Mouse (Mus musculus): ENCODE measurements at regions not wholly inside any gene's neighbourhood (a gene's known extent, or its start where the extent isn't known, plus 50 kb on each side); places are given as distances from the start of the nearest gene placed in this dataset.

DNA sequence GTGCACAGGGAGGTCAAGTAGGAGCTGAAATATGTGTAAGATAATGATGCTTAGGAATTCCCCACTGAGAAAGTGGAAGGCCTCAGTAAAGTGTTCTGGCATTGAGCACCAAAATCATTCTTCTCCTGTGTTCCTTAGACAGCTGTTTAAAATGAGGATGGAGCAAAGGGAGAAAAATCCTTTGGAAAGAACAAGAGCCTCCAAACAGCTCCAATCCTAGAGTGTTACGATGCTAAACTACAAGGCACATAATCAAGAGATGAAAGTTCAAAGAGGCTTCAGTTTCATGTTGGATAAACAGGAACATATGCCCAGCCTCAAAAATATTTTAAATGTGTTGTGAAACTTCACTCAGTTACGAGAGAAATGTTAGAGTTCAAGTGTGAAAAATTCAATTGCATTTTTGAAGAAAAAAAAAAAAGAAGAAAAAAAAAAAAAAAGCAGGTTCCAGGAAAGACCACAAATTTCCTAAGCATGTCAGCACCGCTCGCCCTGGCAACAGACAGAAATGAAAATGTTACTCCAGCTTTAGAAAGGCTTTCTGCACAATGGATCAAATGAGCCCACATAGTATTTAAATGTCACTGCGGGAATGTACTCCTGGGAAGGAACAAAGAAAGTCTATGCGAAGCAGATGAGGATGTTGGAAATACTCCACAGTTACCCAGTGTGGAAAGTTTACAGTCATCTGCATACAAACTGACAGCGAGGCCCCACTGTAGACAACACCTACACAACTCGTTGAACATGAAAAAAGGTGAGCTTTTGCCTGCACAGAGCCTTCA lies 116.5 kb upstream of the Prkd1 start:
- ATAC-seq (ENCODE audit: insufficient read depth): no peak
- H3K27ac ChIP-seq: no peak overlapping the region

DNA sequence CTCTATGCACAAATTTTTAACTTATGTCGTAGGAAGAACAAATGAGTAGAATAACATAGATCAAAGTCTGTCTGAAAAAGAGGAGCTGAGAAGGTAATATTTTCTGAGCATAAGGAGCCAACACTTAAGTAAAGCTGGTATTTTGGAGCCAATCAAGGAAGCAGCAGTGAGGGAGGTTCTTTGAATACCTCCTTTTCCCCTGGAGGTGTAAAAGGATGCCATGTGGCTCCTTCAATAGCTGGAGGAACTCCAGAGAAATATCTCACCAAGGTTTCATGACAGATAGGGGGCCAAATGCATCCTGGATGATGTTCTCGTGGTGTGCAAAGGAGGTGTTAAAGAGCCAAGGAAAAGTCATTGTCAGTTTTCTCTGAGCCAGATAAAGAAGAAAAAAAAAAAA lies 115.6 kb upstream of the Prkd1 start:
- no peaks in the 10 kb centered on the region for H3K4me1 ChIP-seq (replicated peaks; ENCODE audit: control insufficient read depth in 2 of 2, insufficient read depth in 2 of 2, low read length in 1 of 2)
- H3K27me3 ChIP-seq (ENCODE audit: control insufficient read depth, insufficient read depth, low read length): no peaks in the 10 kb centered on the region
- H3K4me2 ChIP-seq (ENCODE audit: low read depth): no peak overlapping the region
- no peak for TF ChIP-seq EP300 (IDR thresholded peaks at IDR 0.05; ENCODE audit: low read depth)
- no peak for TF ChIP-seq CTCF (IDR thresholded peaks at IDR 0.05; ENCODE audit: low read depth)
- H3K27ac ChIP-seq: no peak overlapping the region
- 46% methylated on average over 2 of the region's 2 CpGs for WGBS (ENCODE audit: insufficient replicate concordance)
- no peak for DNase-seq (ENCODE audit: low read depth in 3 of 3, low spot score in 3 of 3)
- no peak for ATAC-seq (ENCODE audit: insufficient read depth)
- H3K9ac ChIP-seq (replicated peaks): no peak overlapping the region
- no peaks in the 10 kb centered on the region for H3K9me3 ChIP-seq (ENCODE audit: control insufficient read depth, low read length)
- H3K36me3 ChIP-seq (replicated peaks; ENCODE audit: control insufficient read depth, insufficient read depth, low read depth): no peaks in the 10 kb centered on the region
- no peak overlapping the region for H3K4me3 ChIP-seq (ENCODE audit: insufficient read depth in 1 of 2, low read depth in 2 of 2, low read length in 2 of 2)

More for the DNA sequence above, 116.5 kb upstream of the Prkd1 start:
- Histone ChIP-seq H3K4me1 (replicated peaks; ENCODE audit: control insufficient read depth in 2 of 2, insufficient read depth in 2 of 2, low read length in 1 of 2) (no peaks in the 10 kb centered on the region), H3K36me3 (replicated peaks; ENCODE audit: control insufficient read depth, insufficient read depth, low read depth) (no peaks in the 10 kb centered on the region), H3K9me3 (ENCODE audit: control insufficient read depth, low read length) (no peaks in the 10 kb centered on the region), H3K27me3 (ENCODE audit: control insufficient read depth, insufficient read depth, low read length) (no peaks in the 10 kb centered on the region), H3K4me3 (ENCODE audit: insufficient read depth in 1 of 2, low read depth in 2 of 2, low read length in 2 of 2) (no peak overlapping the region), H3K9ac (replicated peaks) (no peak overlapping the region), H3K4me2 (ENCODE audit: low read depth) (no peak overlapping the region)
- no peak for TF ChIP-seq CTCF (IDR thresholded peaks at IDR 0.05; ENCODE audit: low read depth)
- no peak for TF ChIP-seq EP300 (IDR thresholded peaks at IDR 0.05; ENCODE audit: low read depth)
- no peak for DNase-seq (ENCODE audit: low read depth in 3 of 3, low spot score in 3 of 3)
- 48% methylated on average over 8 of the region's 8 CpGs for WGBS (ENCODE audit: insufficient replicate concordance)

DNA sequence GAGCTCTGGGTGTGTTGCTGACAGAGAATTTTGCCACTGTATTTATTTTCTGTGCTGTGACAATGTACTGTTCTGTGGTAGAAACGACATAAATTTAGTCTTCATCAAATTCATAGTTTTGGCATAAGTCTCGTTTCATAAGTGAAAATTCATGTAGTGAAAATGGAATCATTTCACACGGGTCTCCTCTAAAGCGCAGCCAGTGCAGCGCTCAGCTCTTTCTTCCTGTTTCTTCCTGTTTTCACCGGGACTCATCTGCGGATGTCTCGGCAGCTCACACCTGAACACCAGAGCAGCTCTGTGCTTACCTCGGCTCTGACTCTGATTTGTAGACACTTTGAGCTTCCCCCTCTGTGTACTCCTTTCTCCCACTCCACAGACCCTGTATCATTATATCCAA lies 85.2 kb upstream of the Prkd1 start:
- Histone ChIP-seq H3K4me2 (ENCODE audit: low read depth) (no peak overlapping the region), H3K4me1 (replicated peaks; ENCODE audit: control insufficient read depth in 2 of 2, insufficient read depth in 2 of 2, low read length in 1 of 2) (no peaks in the 10 kb centered on the region), H3K9me3 (ENCODE audit: control insufficient read depth, low read length) (no peaks in the 10 kb centered on the region), H3K9ac (replicated peaks) (no peak overlapping the region), H3K4me3 (ENCODE audit: insufficient read depth in 1 of 2, low read depth in 2 of 2, low read length in 2 of 2) (no peak overlapping the region), H3K27me3 (ENCODE audit: control insufficient read depth, insufficient read depth, low read length) (no peaks in the 10 kb centered on the region), H3K36me3 (replicated peaks; ENCODE audit: control insufficient read depth, insufficient read depth, low read depth) (no peaks in the 10 kb centered on the region), H3K27ac (no peak overlapping the region)
- TF ChIP-seq CTCF (IDR thresholded peaks at IDR 0.05; ENCODE audit: low read depth) (no peak), EP300 (IDR thresholded peaks at IDR 0.05; ENCODE audit: low read depth) (no peak)
- WGBS (ENCODE audit: insufficient replicate concordance): 61% methylated on average over 9 of the region's 9 CpGs
- DNase-seq (ENCODE audit: low read depth in 3 of 3, low spot score in 3 of 3): no peak
- no peak for ATAC-seq (ENCODE audit: insufficient read depth)

DNA sequence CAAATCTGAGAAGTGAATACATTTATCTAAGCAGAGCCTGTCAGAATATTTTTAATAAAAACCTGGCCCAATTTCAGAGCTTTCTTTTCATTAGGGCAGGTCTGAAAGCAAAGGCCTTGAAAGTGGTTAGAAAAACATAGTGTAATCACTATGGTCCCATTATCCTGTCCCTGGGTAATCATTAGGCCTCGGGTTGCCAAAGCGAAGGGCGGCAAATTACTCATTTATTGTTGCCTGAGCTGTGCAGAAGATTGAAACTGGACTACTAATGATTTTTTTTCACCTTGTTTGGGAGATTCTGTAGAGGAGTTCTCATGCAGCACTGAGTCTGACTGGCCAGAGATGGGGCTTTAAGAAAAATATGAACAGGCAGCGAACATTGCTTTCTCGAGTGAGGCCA lies 63.7 kb upstream of the Prkd1 start:
- no peak for DNase-seq (ENCODE audit: low read depth in 3 of 3, low spot score in 3 of 3)
- Histone ChIP-seq H3K27me3 (ENCODE audit: control insufficient read depth, insufficient read depth, low read length) (no peaks in the 10 kb centered on the region), H3K9ac (replicated peaks) (no peak overlapping the region), H3K36me3 (replicated peaks; ENCODE audit: control insufficient read depth, insufficient read depth, low read depth) (no peaks in the 10 kb centered on the region), H3K4me1 (replicated peaks; ENCODE audit: control insufficient read depth in 2 of 2, insufficient read depth in 2 of 2, low read length in 1 of 2) (no peaks in the 10 kb centered on the region), H3K27ac (no peak overlapping the region), H3K4me2 (ENCODE audit: low read depth) (no peak overlapping the region), H3K4me3 (ENCODE audit: insufficient read depth in 1 of 2, low read depth in 2 of 2, low read length in 2 of 2) (no peak overlapping the region), H3K9me3 (ENCODE audit: control insufficient read depth, low read length) (no peaks in the 10 kb centered on the region)
- ATAC-seq (ENCODE audit: insufficient read depth): no peak
- no peak for TF ChIP-seq CTCF (IDR thresholded peaks at IDR 0.05; ENCODE audit: low read depth)
- WGBS (ENCODE audit: insufficient replicate concordance): 61% methylated on average over 5 of the region's 5 CpGs

DNA sequence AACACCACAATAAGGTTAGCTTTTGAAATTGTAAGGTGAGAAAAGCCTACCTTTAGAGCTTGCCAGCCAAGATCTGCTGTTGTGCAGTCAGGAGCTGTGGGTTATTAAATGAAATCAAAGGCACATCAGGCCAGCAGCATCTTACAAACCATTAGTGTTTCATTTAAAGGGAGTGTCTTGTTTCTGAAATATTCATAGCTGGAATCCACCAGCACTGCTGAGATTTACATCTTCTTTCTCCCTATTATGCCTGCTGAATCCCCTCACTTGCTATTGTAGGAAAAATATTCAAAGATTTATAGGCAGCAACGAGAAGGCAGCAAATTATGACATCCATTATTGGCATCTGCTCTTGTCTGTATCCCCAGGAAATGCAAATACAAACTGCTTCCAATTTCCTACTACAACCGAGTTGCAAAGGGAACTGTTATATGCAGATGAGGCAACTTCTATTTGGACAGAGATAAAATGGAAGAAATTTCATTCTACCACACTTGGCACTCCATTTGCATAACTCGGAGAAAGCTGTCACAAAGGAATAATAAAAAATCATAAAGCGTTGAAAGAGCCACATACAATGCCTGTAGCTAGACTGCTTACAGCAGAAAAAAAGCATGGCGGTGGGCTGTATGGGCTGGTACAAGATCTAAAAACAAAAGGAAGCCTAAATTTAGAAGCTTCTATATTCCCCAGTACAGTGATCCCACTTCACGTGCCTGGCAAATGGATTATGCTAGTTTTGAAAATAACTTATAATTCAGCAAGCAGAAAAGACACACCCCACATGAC lies 60.3 kb upstream of the Prkd1 start:
- DNase-seq (ENCODE audit: low read depth in 3 of 3, low spot score in 3 of 3): no peak
- no peak for TF ChIP-seq CTCF (IDR thresholded peaks at IDR 0.05; ENCODE audit: low read depth)
- TF ChIP-seq EP300 (IDR thresholded peaks at IDR 0.05; ENCODE audit: low read depth): no peak
- Histone ChIP-seq H3K9me3 (ENCODE audit: control insufficient read depth, low read length) (no peaks in the 10 kb centered on the region), H3K36me3 (replicated peaks; ENCODE audit: control insufficient read depth, insufficient read depth, low read depth) (no peaks in the 10 kb centered on the region), H3K9ac (replicated peaks) (no peak overlapping the region), H3K4me3 (ENCODE audit: insufficient read depth in 1 of 2, low read depth in 2 of 2, low read length in 2 of 2) (no peak overlapping the region), H3K27ac (no peak overlapping the region), H3K4me2 (ENCODE audit: low read depth) (no peak overlapping the region), H3K27me3 (ENCODE audit: control insufficient read depth, insufficient read depth, low read length) (no peaks in the 10 kb centered on the region), H3K4me1 (replicated peaks; ENCODE audit: control insufficient read depth in 2 of 2, insufficient read depth in 2 of 2, low read length in 1 of 2) (no peaks in the 10 kb centered on the region)
- ATAC-seq (ENCODE audit: insufficient read depth): no peak
- 55% methylated on average over 6 of the region's 6 CpGs for WGBS (ENCODE audit: insufficient replicate concordance)

Measured in liver, embryonic 14.5 days (tissue).